Mouse (Mus musculus): ENCODE results near the gene Inhba. TPM values are rescaled to one million over a fixed set of nuclear protein-coding genes. Genes with fewer than 3 reads are reported as not detected.

Gene Inhba
- polyA plus RNA-seq, 1 experiment from 2014 or later: 1.6 TPM

DNA sequence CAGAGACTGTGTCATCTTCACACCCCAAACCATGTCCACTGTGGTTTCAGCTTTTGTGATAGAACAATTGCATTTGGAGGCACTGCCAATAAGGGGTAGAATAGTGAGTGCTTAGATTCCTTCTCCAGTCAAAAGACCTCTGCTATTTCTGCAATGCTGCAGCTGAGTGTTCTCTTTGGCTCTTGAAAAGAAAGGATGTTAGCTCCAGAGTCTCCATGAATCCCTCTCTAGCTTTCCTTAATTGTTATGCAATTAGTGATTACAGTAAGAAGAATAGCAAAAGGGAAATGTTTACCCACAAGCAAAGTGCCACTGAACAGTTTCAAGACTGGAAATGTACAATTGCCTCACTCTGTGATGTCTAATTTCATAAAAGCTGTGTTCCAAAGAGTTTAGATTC is 20.8 kb downstream of the Inhba start:
- H3K9ac ChIP-seq: no peak overlapping the region

DNA sequence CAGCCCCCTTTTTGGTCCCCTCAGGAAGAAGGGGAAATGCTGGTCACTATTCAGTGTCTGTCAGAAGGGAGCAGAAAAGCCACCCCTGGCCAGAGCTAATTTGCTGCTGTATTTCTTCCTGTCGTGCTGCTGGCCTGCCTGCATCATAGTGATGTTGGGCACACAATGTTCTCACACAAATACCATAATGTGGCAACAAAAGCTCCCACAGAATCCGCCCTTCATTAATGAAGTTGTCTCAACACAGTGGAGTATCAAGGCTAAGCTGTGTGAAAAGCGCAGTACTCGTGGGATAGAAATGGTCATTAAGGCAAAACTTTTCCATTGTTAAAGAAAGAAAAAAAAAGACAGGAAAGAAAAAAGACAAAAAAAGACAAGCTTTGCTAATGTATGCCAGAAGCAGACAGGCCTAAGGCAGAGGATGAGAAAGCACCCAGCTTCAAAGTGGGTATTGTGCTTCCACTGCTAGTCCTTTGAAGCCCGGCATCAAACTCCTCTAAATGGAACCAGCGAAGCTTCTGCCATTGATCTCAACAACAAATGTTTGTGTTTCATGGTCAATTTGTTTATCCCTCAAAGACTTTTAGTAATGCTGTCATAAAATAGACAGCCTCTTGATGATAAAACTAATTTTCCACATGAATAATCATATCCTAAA is 21.4 kb downstream of the Inhba start:
- H3K4me1 ChIP-seq: peaks cover 8% of the 10 kb centered on the region
- no peak overlapping the region for H3K4me2 ChIP-seq
- H3K9ac ChIP-seq: no peak overlapping the region
- H3K27me3 ChIP-seq: no peaks in the 10 kb centered on the region
- WGBS: 21% methylated on average over 6 of the region's 6 CpGs
- no peaks in the 10 kb centered on the region for H3K36me3 ChIP-seq (replicated peaks)
- 0 out of 2 replicates have a peak, but pooled peaks have one; percentile 36 for ATAC-seq (ENCODE audit: low FRiP score)
- H3K4me3 ChIP-seq (replicated peaks): no peak overlapping the region
- no peaks in the 10 kb centered on the region for H3K9me3 ChIP-seq
- no peak overlapping the region for H3K27ac ChIP-seq

More for the DNA sequence above, 20.8 kb downstream of the Inhba start:
- no peaks in the 10 kb centered on the region for H3K27me3 ChIP-seq
- no peaks in the 10 kb centered on the region for H3K9me3 ChIP-seq
- H3K27ac ChIP-seq: no peak overlapping the region
- ATAC-seq (ENCODE audit: low FRiP score): no peak
- no peak overlapping the region for H3K4me2 ChIP-seq
- no peak overlapping the region for H3K4me3 ChIP-seq (replicated peaks)
- no peaks in the 10 kb centered on the region for H3K36me3 ChIP-seq (replicated peaks)
- peaks cover 8% of the 10 kb centered on the region for H3K4me1 ChIP-seq

DNA sequence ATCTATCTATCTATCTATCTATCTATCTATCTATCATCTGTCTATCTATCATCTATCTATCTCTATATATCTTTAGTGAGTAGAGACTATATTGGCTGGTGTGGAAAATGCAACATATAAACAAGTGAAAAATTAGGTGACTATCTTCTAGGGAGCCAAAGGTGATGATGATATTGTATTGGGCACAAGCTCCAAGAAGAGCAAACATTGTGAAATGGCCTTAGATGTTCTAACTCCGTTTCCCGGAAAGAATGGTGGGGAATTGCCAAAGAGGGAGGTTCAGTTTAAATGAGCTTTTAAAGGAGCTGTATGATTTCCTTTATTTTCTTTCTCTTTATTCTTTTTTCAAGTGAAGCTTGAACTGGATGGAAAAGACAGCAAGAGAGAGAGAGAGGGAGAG is 57.4 kb downstream of the Inhba start:
- H3K4me2 ChIP-seq: no peak overlapping the region
- no peaks in the 10 kb centered on the region for H3K36me3 ChIP-seq (replicated peaks)
- WGBS: 88% methylated on average over 2 of the region's 2 CpGs
- H3K4me3 ChIP-seq (replicated peaks): no peak overlapping the region
- H3K9ac ChIP-seq: no peak overlapping the region
- H3K9me3 ChIP-seq: no peaks in the 10 kb centered on the region
- no peaks in the 10 kb centered on the region for H3K4me1 ChIP-seq
- H3K27ac ChIP-seq: no peak overlapping the region
- no peaks in the 10 kb centered on the region for H3K27me3 ChIP-seq
- ATAC-seq (ENCODE audit: low FRiP score): no peak

DNA sequence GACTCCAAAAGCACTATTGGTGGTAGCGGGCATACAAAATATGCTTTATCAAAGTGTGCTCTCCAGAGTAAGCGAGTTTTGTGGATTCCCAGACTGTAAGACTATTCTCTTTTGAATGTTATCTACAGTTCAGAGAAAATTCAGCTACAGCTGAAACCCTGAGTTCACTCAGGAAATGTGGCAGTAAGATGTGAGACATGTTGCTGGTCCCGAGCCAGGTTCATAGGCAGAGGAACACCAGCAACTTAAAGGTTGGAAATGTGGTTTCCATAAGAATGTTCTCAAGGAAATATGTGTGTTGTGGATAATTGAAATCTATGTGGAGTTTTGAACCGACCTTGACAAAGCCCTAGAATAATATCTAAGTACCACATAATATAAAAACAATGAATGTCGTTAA is 65.6 kb downstream of the Inhba start:
- Histone ChIP-seq H3K4me3 (replicated peaks) (no peak overlapping the region), H3K27me3 (no peaks in the 10 kb centered on the region), H3K4me2 (no peak overlapping the region), H3K9ac (no peak overlapping the region), H3K27ac (no peak overlapping the region), H3K9me3 (no peaks in the 10 kb centered on the region), H3K36me3 (replicated peaks) (no peaks in the 10 kb centered on the region), H3K4me1 (no peaks in the 10 kb centered on the region)
- 84% methylated on average over 5 of the region's 5 CpGs for WGBS
- no peak for ATAC-seq (ENCODE audit: low FRiP score)

DNA sequence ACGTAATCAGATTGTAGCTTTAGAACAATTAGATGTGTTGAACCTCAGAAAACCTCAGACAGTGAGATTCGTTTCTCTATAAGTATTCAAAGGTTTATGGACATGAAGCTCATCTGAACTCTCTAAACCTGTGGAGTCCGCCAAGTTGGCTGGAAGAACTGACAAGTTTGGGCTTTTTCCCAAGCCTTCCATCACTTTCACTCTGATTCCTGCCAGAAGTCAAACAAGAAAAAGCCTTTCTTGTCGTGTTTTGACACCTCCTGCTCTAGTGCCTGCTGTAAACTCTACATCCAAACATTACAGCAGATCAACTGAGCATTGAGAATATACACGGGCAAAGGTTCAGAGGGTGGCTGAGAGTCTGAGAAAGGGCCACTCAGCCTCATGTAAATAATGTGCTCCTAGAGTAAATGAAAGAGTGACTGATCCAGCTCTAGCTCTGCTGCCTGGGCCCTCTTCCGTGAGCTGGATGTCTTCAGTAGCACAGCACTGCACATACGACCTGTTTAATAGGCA is 66.6 kb downstream of the Inhba start:
- no peaks in the 10 kb centered on the region for H3K4me1 ChIP-seq
- no peak overlapping the region for H3K4me2 ChIP-seq
- H3K36me3 ChIP-seq (replicated peaks): no peaks in the 10 kb centered on the region
- no peak for ATAC-seq (ENCODE audit: low FRiP score)
- no peaks in the 10 kb centered on the region for H3K9me3 ChIP-seq
- no peaks in the 10 kb centered on the region for H3K27me3 ChIP-seq
- no peak overlapping the region for H3K27ac ChIP-seq
- H3K9ac ChIP-seq: no peak overlapping the region
- no peak overlapping the region for H3K4me3 ChIP-seq (replicated peaks)
- WGBS: 85% methylated on average over 7 of the region's 7 CpGs

DNA sequence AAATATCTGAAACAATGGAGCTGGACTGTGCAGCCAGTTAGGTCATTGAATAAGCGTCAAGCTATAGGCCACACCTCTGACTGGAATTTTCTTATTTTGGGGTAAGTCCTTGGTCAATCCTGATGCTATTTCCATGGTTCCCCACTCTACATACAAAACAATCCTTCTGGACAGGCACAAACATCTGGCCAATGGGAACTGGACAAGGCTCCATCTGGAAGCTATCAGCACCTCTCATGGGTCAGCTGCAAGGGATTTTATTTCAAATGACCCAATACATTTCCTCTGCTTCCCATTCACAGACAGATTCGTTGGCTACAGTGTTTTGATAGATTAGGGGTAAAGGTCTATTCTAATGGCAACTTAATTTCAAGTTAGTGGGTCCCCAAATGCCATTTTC is 68.6 kb downstream of the Inhba start:
- H3K9me3 ChIP-seq: no peaks in the 10 kb centered on the region
- no peaks in the 10 kb centered on the region for H3K27me3 ChIP-seq
- H3K4me1 ChIP-seq: no peaks in the 10 kb centered on the region
- WGBS: 61% methylated on average over 2 of the region's 2 CpGs
- no peak for ATAC-seq (ENCODE audit: low FRiP score)
- no peaks in the 10 kb centered on the region for H3K36me3 ChIP-seq (replicated peaks)
- no peak overlapping the region for H3K4me2 ChIP-seq
- H3K27ac ChIP-seq: no peak overlapping the region
- no peak overlapping the region for H3K9ac ChIP-seq
- no peak overlapping the region for H3K4me3 ChIP-seq (replicated peaks)
